Mouse (Mus musculus) embryonic fibroblast, embryonic 13.5 days (primary cell): ENCODE data around the gene Aven.

ENCODE experiments used
- CTCF ChIP-seq: IDR thresholded peaks from 2 replicates; pipeline ENCODE4 v1.5.1; 2011; ENCODE audit warnings: mild to moderate bottlenecking, control low read depth, low read length, moderate library complexity, borderline replicate concordance; ENCODE audit not compliant: insufficient read depth
- POLR2A ChIP-seq: IDR thresholded peaks from 2 replicates; pipeline ENCODE4 v1.6.1; 2011; ENCODE audit warnings: low read depth, mild to moderate bottlenecking, control low read depth, low read length, moderate library complexity

DNA sequence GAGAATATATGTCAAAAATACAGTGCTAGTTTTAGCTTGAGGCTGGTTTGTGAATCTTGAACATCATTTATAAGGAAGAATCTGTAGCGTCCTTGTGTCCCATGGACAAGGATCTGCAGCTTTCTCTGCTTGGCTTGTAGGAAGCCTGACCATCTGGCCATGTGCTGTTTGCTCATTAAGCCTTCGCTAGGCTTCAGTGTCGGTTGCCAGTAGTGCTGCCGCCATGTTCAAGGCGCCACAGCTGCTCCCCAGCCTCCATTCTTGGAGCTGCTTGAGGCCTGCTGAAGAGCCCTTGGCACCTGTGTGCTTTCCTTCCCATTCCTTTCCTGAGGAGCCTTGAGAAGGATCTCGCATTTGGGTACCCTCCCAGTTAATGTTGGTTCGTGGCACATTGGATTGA lies 121.6 kb downstream of the Aven start:
- TF ChIP-seq CTCF (no peak), POLR2A (no peak)
